Mouse (Mus musculus): ENCODE results near the gene Ttc12. TPM values are rescaled to one million over a fixed set of nuclear protein-coding genes. Genes with fewer than 3 reads are reported as not detected.

Gene Ttc12
- polyA plus RNA-seq, 1 experiment from 2014 or later = 0.15 TPM

GRCm38 (mm10) chr9:49514306-49514705 is 28.3 kb upstream of the Ttc12 start:
- no peak for TF ChIP-seq EP300 (IDR thresholded peaks at IDR 0.05; ENCODE audit: low read depth)
- no peak for TF ChIP-seq CTCF (IDR thresholded peaks at IDR 0.05; ENCODE audit: low read depth)
- H3K27ac ChIP-seq (ENCODE audit: low read depth) = no peak overlapping the region
- H3K9me3 ChIP-seq (ENCODE audit: low read length) = no peaks in the 10 kb centered on the region
- H3K9ac ChIP-seq (replicated peaks) = no peak overlapping the region
- DNase-seq (no peak), ATAC-seq (no peak)
- H3K4me3 ChIP-seq (ENCODE audit: low read depth, low read length) = no peak overlapping the region
- no peaks in the 10 kb centered on the region for H3K4me1 ChIP-seq (ENCODE audit: insufficient read depth)
- no peak overlapping the region for H3K4me2 ChIP-seq (ENCODE audit: low read depth, low read length)
- WGBS (ENCODE audit: insufficient replicate concordance) = 44% methylated on average over 2 of the region's 2 CpGs
- no peaks in the 10 kb centered on the region for H3K36me3 ChIP-seq (replicated peaks; ENCODE audit: insufficient read depth, low read length)
- no peaks in the 10 kb centered on the region for H3K27me3 ChIP-seq (ENCODE audit: insufficient read depth, low read length)

GRCm38 (mm10) chr9:49510666-49511065 is 24.6 kb upstream of the Ttc12 start:
- Histone ChIP-seq H3K4me2 (ENCODE audit: low read depth, low read length) (no peak overlapping the region), H3K4me1 (ENCODE audit: insufficient read depth) (no peaks in the 10 kb centered on the region), H3K27ac (ENCODE audit: low read depth) (no peak overlapping the region), H3K9me3 (ENCODE audit: low read length) (no peaks in the 10 kb centered on the region), H3K36me3 (replicated peaks; ENCODE audit: insufficient read depth, low read length) (no peaks in the 10 kb centered on the region), H3K9ac (replicated peaks) (no peak overlapping the region), H3K4me3 (ENCODE audit: low read depth, low read length) (no peak overlapping the region), H3K27me3 (ENCODE audit: insufficient read depth, low read length) (no peaks in the 10 kb centered on the region)
- WGBS (ENCODE audit: insufficient replicate concordance) = 76% methylated on average over 4 of the region's 4 CpGs
- DNase-seq (no peak), ATAC-seq (no peak)
- TF ChIP-seq EP300 (IDR thresholded peaks at IDR 0.05; ENCODE audit: low read depth) (no peak), CTCF (IDR thresholded peaks at IDR 0.05; ENCODE audit: low read depth) (no peak)

- WGBS (ENCODE audit: insufficient replicate concordance) = 77% methylated on average over 8 of the region's 8 CpGs
These were observed 23.6 kb upstream of the Ttc12 start for GRCm38 (mm10) chr9:49509628-49510027.

GRCm38 (mm10) chr9:49509094-49509493 is 23.1 kb upstream of the Ttc12 start:
- TF ChIP-seq EP300 (IDR thresholded peaks at IDR 0.05; ENCODE audit: low read depth) = no peak
- TF ChIP-seq CTCF (IDR thresholded peaks at IDR 0.05; ENCODE audit: low read depth) = no peak
- no peak for ATAC-seq

More at GRCm38 (mm10) chr9:49509628-49510027, 23.6 kb upstream of the Ttc12 start:
- Histone ChIP-seq H3K9me3 (ENCODE audit: low read length) (no peaks in the 10 kb centered on the region), H3K27ac (ENCODE audit: low read depth) (no peak overlapping the region), H3K36me3 (replicated peaks; ENCODE audit: insufficient read depth, low read length) (no peaks in the 10 kb centered on the region), H3K9ac (replicated peaks) (no peak overlapping the region), H3K4me2 (ENCODE audit: low read depth, low read length) (no peak overlapping the region), H3K27me3 (ENCODE audit: insufficient read depth, low read length) (no peaks in the 10 kb centered on the region), H3K4me1 (ENCODE audit: insufficient read depth) (no peaks in the 10 kb centered on the region), H3K4me3 (ENCODE audit: low read depth, low read length) (no peak overlapping the region)
- ATAC-seq (no peak), DNase-seq (no peak)
- no peak for TF ChIP-seq CTCF (IDR thresholded peaks at IDR 0.05; ENCODE audit: low read depth)

GRCm38 (mm10) chr9:49507829-49508585 is 22.0 kb upstream of the Ttc12 start:
- Histone ChIP-seq H3K27ac (ENCODE audit: low read depth) (no peak overlapping the region), H3K4me2 (ENCODE audit: low read depth, low read length) (no peak overlapping the region), H3K36me3 (replicated peaks; ENCODE audit: insufficient read depth, low read length) (no peaks in the 10 kb centered on the region), H3K9ac (replicated peaks) (no peak overlapping the region), H3K4me3 (ENCODE audit: low read depth, low read length) (no peak overlapping the region), H3K9me3 (ENCODE audit: low read length) (no peaks in the 10 kb centered on the region), H3K27me3 (ENCODE audit: insufficient read depth, low read length) (no peaks in the 10 kb centered on the region), H3K4me1 (ENCODE audit: insufficient read depth) (no peaks in the 10 kb centered on the region)
- DNase-seq (no peak), ATAC-seq (no peak)
- TF ChIP-seq EP300 (IDR thresholded peaks at IDR 0.05; ENCODE audit: low read depth) = no peak
- TF ChIP-seq CTCF (IDR thresholded peaks at IDR 0.05; ENCODE audit: low read depth) = peak; percentile 21; the same call in 1 of the 2 replicates
- 63% methylated on average over 9 of the region's 9 CpGs for WGBS (ENCODE audit: insufficient replicate concordance)

More at GRCm38 (mm10) chr9:49509094-49509493, 23.1 kb upstream of the Ttc12 start:
- no peak overlapping the region for H3K4me2 ChIP-seq (ENCODE audit: low read depth, low read length)
- 81% methylated on average over 3 of the region's 3 CpGs for WGBS (ENCODE audit: insufficient replicate concordance)
- no peaks in the 10 kb centered on the region for H3K36me3 ChIP-seq (replicated peaks; ENCODE audit: insufficient read depth, low read length)
- no peaks in the 10 kb centered on the region for H3K4me1 ChIP-seq (ENCODE audit: insufficient read depth)
- no peak overlapping the region for H3K4me3 ChIP-seq (ENCODE audit: low read depth, low read length)
- no peaks in the 10 kb centered on the region for H3K27me3 ChIP-seq (ENCODE audit: insufficient read depth, low read length)
- H3K9me3 ChIP-seq (ENCODE audit: low read length) = no peaks in the 10 kb centered on the region
- DNase-seq = no peak
- H3K27ac ChIP-seq (ENCODE audit: low read depth) = no peak overlapping the region
- no peak overlapping the region for H3K9ac ChIP-seq (replicated peaks)

GRCm38 (mm10) chr9:49504658-49505057 is 18.6 kb upstream of the Ttc12 start:
- TF ChIP-seq EP300 (IDR thresholded peaks at IDR 0.05; ENCODE audit: low read depth) = no peak
- TF ChIP-seq CTCF (IDR thresholded peaks at IDR 0.05; ENCODE audit: low read depth) = no peak
- Histone ChIP-seq H3K9ac (replicated peaks) (no peak overlapping the region), H3K27me3 (ENCODE audit: insufficient read depth, low read length) (no peaks in the 10 kb centered on the region), H3K36me3 (replicated peaks; ENCODE audit: insufficient read depth, low read length) (no peaks in the 10 kb centered on the region), H3K27ac (ENCODE audit: low read depth) (no peak overlapping the region), H3K4me3 (ENCODE audit: low read depth, low read length) (no peak overlapping the region), H3K4me1 (ENCODE audit: insufficient read depth) (no peaks in the 10 kb centered on the region), H3K4me2 (ENCODE audit: low read depth, low read length) (no peak overlapping the region), H3K9me3 (ENCODE audit: low read length) (no peaks in the 10 kb centered on the region)
- DNase-seq = no peak
- 65% methylated on average over 5 of the region's 5 CpGs for WGBS (ENCODE audit: insufficient replicate concordance)
- no peak for ATAC-seq

Measured in liver, postnatal 0 days (tissue).